Mouse (Mus musculus): ENCODE measurements around the gene Habp2.

Gene Habp2

DNA sequence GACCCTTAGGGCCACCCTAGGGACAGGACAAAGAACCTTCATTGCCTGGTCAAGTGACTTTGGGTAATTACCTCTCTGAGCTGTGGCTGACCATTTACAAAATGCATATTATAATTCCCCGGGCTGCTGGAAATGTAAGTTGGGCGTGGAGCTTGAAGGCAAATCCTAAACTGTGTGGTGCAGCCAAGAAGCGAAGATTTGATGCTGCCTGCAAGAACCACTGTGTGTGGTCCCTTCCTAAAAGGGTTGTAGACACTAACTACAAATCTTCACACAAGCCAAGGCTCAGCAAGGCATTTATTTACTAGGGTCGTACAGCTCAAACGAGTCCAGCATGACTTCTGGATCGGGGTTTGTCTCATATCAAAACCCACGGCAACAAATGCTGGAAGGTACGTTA is 77.6 kb downstream of the Habp2 start:
- DNase-seq, result no peak

DNA sequence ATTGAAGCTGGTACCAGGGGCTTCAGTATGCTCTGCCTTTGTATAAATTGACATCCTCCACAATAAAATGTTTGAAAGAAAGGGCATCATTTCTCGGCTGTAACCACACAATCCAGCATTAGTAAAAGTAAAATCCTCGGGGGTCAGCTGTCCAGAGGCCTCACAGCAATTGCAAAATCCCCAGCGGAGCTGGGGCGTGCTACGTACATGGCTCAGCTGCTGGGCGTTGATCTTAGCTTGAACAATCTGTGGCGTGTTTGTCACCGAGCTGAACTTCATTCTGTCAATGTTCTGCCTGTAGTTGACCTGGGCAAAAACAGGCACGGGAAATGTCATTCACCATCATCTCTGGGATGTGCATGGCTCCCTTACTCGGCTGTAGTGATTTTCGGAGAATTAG is 79.2 kb downstream of the Habp2 start:
- no peak for DNase-seq

DNA sequence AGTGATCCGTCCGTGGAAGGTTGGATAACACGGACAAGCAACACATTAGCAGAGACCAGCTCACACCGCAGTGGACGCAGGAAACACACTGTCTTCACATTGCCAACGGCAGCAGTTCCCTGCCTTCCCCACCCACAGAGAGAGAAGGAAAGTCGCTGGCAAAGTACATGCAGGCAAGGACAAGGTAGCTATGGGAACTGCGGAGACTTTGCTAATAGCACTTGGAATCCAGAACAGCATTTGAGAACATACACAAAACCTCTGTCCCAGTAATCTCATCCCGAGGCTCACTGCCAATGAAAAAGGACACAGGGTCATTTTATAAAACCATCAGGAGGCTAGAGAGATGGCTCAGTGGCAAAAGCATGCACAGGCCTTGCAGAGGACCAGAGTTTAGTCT is 79.7 kb downstream of the Habp2 start:
- DNase-seq, result no peak

GRCm38 (mm10) chr19:56367778-56368177 is 80.8 kb downstream of the Habp2 start:
- DNase-seq, result no peak

- no peak for DNase-seq
Observed at GRCm38 (mm10) chr19:56368912-56369311, 82.0 kb downstream of the Habp2 start.

All from liver (tissue).